Mouse (Mus musculus): ENCODE results near the gene Rimkla.
A peak's percentile ranks its signal among the peaks of the same experiment; 100 is the strongest.

Gene Rimkla

GRCm38 (mm10) chr4:119467720-119468380 is 24.6 kb downstream of the Rimkla start:
- peak; percentile 42 to 60 for DNase-seq

- no peak for DNase-seq
These were observed 26.6 kb downstream of the Rimkla start for GRCm38 (mm10) chr4:119465841-119466240.

DNA sequence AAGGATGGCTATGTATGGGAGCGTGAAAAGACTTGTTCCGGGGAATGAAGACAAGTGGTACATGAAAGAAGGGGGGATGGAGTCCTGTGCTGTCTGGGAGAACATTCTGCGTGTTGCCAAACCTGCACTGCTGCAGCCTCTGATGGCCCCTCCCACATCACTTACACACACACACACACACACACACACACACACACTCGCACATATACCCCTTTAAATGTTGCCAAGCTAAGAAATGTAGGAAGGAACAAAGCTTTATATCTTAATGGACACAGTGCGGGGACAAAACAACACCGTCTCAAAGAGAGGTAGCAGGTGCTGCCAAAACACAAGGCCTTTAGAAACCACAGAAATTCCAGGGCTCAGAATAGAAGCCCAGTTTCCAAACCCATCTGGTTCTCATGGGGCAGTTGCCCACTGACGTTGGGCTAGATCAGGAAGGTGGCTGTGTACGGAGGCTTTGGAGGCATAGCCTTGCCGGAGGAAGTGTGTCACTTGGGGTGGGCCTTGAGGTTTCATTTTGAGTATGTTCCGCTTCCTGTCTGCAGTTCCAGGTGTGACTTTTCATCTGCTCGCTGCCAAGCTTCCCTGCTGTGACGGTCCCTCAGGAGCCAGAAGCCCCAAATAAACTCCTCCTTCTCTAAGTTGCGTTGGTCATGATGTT is 28.5 kb downstream of the Rimkla start:
- no peak for DNase-seq

DNA sequence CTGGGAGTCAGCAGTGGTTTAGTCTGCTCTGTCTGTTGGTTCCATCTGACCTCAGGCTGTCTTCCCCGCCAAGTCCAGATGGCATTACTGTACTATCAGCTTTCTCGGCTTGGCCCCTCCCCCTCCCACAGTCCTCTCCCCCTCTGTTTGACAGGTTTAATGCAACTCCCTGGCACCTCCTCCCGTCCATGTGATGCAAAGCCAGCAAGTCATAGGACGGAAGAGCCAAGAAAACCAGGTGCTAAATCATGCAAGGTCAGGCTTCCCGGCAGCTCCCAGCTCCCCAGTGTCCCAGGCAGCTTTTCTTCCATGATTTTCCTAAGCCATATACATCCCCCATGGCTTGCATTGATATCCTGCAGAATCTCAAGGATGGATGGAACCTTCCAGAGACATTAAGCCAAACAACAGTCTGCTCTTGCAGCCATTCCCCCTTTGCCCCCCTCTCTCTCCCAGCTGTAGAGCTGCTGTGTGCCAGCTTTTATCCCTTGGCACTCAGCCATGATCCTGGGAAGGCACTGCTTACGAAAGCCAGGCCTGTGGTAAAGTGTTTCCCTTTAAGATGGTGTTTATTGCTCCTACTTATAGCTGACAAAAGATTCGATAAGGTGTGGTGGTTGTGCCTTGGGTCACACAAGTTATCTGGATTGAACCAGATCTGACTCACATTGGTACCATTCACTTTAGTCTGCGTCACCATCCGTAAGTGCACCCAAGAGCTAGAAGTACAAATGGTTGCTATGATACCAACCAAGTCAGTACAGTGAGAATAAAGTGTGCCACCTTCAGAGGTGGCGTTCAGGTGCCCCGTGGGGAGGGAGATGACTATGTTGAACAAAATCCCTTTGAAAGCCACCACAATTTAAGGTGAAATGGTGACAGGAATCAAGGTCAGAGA is 29.3 kb downstream of the Rimkla start:
- peak; percentile 57 to 73 for DNase-seq

- DNase-seq: no peak
These were observed 30.0 kb downstream of the Rimkla start for GRCm38 (mm10) chr4:119462457-119462856.

GRCm38 (mm10) chr4:119460728-119461141 is 31.7 kb downstream of the Rimkla start:
- peak; percentile 19 to 41 for DNase-seq

GRCm38 (mm10) chr4:119460296-119460695 is 32.1 kb downstream of the Rimkla start:
- no peak for DNase-seq

- DNase-seq: no peak
These were observed 38.9 kb downstream of the Rimkla start for GRCm38 (mm10) chr4:119453533-119453932.

GRCm38 (mm10) chr4:119453128-119453527 is 39.3 kb downstream of the Rimkla start:
- no peak for DNase-seq

- DNase-seq: no peak
These were observed 42.0 kb downstream of the Rimkla start for GRCm38 (mm10) chr4:119450436-119450835.

DNA sequence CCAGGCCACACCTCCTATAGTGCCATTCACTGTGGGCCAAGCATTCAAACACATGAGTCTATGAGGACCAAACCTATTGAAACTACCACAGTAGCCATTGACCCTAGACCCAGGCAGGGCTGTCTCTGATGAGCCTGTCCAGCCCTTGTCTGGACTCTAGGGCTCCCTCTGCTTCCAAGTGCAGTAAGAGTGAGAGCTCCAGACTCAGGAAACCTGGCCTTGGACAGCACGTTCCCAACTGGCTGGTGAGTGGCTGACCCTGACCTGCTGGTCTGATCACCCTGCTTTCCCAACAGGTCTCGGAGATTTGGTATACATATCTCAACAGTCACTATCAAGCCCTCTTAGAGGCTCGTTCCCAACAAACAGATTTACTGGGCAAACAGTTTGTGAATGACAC is 44.6 kb downstream of the Rimkla start:
- DNase-seq: no peak

- no peak for DNase-seq
These were observed 45.2 kb downstream of the Rimkla start for GRCm38 (mm10) chr4:119447261-119447660.

- no peak for DNase-seq
These were observed 49.9 kb downstream of the Rimkla start for GRCm38 (mm10) chr4:119442539-119442938.

DNA sequence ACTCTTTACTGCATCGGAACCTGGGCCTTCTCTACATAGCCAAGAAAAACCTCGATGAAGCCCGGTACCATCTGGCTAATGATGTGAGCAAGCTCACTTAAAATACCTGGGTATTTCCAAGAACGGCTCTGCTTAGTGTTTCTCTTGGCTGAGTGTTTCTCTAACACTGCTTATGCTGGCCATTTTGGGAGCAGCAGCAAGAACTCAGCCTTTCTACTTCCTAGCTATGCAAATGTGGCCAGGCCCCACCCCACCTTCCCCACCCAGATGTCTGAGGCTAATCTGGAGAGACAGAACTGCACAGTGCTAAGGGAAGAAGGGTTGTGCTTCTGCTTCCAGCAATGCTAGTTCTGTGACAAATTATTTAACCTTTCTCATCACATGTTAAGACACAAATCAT is 50.6 kb downstream of the Rimkla start:
- DNase-seq: no peak

GRCm38 (mm10) chr4:119437936-119438335 is 54.5 kb downstream of the Rimkla start:
- no peak for DNase-seq

- DNase-seq: peak; percentile 35 to 65
These were observed 61.8 kb downstream of the Rimkla start for GRCm38 (mm10) chr4:119430678-119431077.

DNA sequence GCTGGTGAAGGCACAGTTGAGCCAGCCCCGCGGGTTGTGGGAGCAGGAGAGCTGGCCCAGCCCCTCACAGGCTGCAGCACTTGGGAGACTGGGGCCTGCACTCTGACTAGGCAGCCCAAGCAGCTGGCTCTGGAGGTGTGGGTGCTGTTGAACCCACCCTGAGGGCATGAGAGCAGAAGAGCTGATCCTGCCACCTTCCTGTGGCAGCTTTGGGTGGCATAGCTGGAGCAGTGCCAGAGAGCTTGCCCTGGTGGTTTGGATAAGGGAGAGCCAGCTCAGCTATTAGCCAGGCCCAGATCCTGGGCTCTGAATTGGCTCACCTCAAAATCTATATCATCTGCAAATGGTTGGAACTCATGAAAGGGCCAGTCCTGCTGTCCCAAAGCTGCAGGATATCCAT is 64.7 kb downstream of the Rimkla start:
- no peak for DNase-seq

GRCm38 (mm10) chr4:119425601-119426000 is 66.8 kb downstream of the Rimkla start:
- DNase-seq: no peak

DNA sequence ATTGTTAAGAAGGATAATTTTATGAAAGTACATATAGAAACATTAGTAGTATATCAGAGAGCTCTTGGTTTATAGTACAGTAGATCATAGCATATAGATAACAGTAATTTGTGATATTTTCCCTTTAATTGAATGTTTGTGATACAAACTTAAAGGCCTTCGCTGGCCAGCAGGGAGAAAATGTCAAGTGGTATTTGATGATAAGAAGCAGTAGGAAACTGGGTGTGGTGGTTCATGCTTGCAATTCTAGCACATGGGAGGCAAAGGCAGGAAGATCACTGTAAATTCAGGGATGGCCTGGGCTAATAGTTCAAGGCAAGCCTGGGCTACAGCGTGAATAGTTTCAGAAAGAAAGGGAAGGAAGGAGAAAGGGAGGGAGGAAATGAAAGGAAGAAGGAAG is 67.4 kb downstream of the Rimkla start:
- DNase-seq: no peak

DNA sequence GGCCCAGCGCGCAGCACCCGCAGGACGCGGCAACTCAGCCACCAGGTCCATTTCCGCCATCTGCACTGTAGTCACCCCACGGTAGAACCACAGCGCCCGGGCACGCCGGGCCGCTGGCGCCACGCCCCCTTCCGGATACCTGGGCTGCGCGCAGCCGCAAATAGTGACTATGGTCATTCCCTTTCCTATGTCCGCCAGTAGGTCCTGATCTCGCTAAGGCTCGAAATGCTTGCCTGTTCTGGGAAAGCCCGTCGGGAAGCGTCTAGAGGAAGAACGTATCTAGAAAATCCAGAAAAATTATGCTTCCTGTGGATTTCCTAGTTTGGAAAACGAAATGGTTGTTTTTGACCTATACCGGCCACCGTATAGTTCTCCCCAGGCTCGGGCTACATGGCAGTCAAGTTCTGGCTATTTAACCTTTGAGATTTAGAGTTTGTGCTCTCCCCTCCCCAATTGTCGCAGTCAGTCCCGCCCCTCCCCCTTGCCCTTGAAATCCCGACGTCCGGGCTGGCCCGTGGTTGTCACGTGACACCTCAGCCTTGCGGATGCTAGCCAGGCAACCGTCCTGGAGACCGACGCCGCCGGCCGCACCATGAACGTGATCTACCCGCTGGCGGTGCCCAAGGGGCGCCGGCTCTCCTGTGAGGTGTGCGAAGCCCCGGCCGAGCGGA is 70.0 kb downstream of the Rimkla start, which contains the start of the genes Ppcs and Zmynd12:
Gene Ppcs, minus strand, starts transcription at position 127 of the 671 bp plus-strand sequence.
Gene Zmynd12, plus strand, starts transcription at position 521 of the 671 bp plus-strand sequence.
- peak; percentile 90 to 93 for DNase-seq

- peak in 1 of 2 experiments; percentile 15 for DNase-seq
These were observed 70.5 kb downstream of the Rimkla start for GRCm38 (mm10) chr4:119421921-119422293.

DNA sequence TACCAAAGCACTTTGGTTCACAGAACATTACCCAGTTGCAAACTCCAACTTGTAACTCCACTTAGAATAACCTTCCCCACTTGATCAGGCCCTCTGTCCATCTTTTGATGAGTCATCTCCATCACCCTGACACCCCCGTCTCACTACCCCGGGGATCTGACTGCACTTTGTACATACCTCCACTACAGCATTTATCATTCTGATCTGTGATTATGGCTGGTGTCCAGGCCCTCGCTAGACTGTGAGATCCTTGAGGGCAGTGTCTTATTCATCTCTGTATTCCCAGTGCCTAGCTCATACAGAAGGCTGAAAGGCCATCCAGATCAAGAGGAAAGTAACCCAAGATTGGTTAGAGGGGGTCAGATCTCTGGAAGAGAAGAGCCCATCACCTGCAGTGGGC is 71.2 kb downstream of the Rimkla start:
- DNase-seq: no peak

GRCm38 (mm10) chr4:119417894-119418293 is 74.5 kb downstream of the Rimkla start:
- DNase-seq: no peak

Data from lung, adult 18-20 months (tissue).